Comparison of ENCODE assay signal across 11 mouse cellular contexts in the genomic region with DNA sequence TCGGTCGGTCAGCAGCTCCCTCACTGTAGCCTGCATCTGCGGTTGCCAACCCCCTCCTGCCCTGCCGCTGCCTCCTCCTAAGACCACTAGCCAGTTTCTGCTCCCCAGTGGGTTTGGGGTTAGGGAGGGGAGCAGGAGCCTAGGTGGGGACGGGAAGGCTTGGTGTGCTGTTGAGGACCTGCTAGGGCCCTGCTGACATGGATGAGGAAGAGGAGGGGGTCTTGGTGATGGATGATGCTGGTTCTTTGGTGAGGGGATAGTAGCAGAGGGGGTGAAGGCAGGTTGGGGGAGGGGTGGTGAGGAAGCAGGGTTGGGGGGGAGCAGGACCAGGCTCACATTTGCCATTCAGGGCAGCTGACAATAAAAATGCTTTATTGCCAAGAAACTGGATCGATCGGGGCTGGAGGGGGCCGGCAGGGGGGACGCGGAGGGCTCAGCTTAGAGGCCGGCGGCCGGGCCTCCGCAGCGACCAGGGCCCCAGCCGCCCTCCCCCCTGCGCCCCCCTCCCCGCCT. TPM values are rescaled to one million over a fixed set of nuclear protein-coding genes. Genes with fewer than 3 reads are reported as not detected.
DNase-seq lines count a peak whose midpoint lies in the region; ATAC-seq and TF ChIP-seq lines count a peak whose summit lies in the region.
"Had no signal": no experiment of that assay in that cellular context is flagged by ENCODE, and none has a peak within 500 bp of the region (broad histone marks: within the 10 kb centered on the region; RNA-seq: fewer than 3 reads in every experiment).

No protein-coding gene starts in this region.

- in situ Hi-C loops in ES-E14 (cut with MboI; ENCODE audit: low sequenced_read_pairs in 2 of 2, unreplicated experiment in 2 of 2) = no loop called here

- H3K27me3 ChIP-seq in embryonic facial prominence, embryonic 13.5 days = peaks cover 75% of the 10 kb centered on the region
- no peaks in the 10 kb centered on the region for H3K27me3 ChIP-seq in hindbrain, embryonic 15.5 days
- no peaks in the 10 kb centered on the region for H3K27me3 ChIP-seq in midbrain, embryonic 14.5 days (ENCODE audit: control insufficient read depth, insufficient read depth, low read length)
- peaks cover 6% of the 10 kb centered on the region; the same call in 1 of the 2 replicates for H3K27me3 ChIP-seq in lung, postnatal 0 days (replicated peaks; ENCODE audit: insufficient read depth, low read length)

- no peak for TF ChIP-seq EP300 in lung, postnatal 0 days (IDR thresholded peaks at IDR 0.05)

- no peaks in the 10 kb centered on the region for H3K9me3 ChIP-seq in ES-E14 (ENCODE audit: control insufficient read depth, insufficient read depth, low read depth, low read length)
- H3K9me3 ChIP-seq in embryonic facial prominence, embryonic 13.5 days = no peaks in the 10 kb centered on the region
- H3K9me3 ChIP-seq in hindbrain, embryonic 15.5 days = no peaks in the 10 kb centered on the region
- H3K9me3 ChIP-seq in midbrain, embryonic 14.5 days (ENCODE audit: control insufficient read depth, low read length) = no peaks in the 10 kb centered on the region
- H3K9me3 ChIP-seq in lung, postnatal 0 days (ENCODE audit: low read length) = no peaks in the 10 kb centered on the region
- H3K9me3 ChIP-seq: heart, embryonic 12.5 days had no signal

- H3K4me2 ChIP-seq in embryonic facial prominence, embryonic 13.5 days = peak overlapping the region; percentile 27; the same call in 1 of the 2 replicates
- peak overlapping the region; percentile 44 for H3K4me2 ChIP-seq in hindbrain, embryonic 15.5 days
- H3K4me2 ChIP-seq in midbrain, embryonic 14.5 days (ENCODE audit: low read length) = peak overlapping the region; percentile 46
- no peak overlapping the region for H3K4me2 ChIP-seq in lung, postnatal 0 days (replicated peaks; ENCODE audit: low read depth, low read length)
- H3K4me2 ChIP-seq: heart, embryonic 12.5 days had no signal

- H3K36me3 ChIP-seq in ES-E14 (ENCODE audit: control insufficient read depth, insufficient read depth, low read length, poor library complexity, severe bottlenecking) = no peaks in the 10 kb centered on the region
- no peaks in the 10 kb centered on the region for H3K36me3 ChIP-seq in embryonic facial prominence, embryonic 13.5 days
- no peaks in the 10 kb centered on the region for H3K36me3 ChIP-seq in hindbrain, embryonic 15.5 days
- H3K36me3 ChIP-seq in midbrain, embryonic 14.5 days (ENCODE audit: control insufficient read depth, insufficient read depth, low read length) = no peaks in the 10 kb centered on the region
- no peaks in the 10 kb centered on the region for H3K36me3 ChIP-seq in lung, postnatal 0 days (ENCODE audit: insufficient read depth, low read length)
- H3K36me3 ChIP-seq: heart, embryonic 12.5 days had no signal

- peaks cover 4 to 40% of the 10 kb centered on the region in 2 experiments; a peak in 2 of 4 replicates for H3K4me1 ChIP-seq in ES-E14 (ENCODE audit: control insufficient read depth in 2 of 2, insufficient read depth in 2 of 2, low read length in 2 of 2, poor library complexity in 1 of 2)
- H3K4me1 ChIP-seq in embryonic facial prominence, embryonic 13.5 days = peaks cover 42% of the 10 kb centered on the region
- H3K4me1 ChIP-seq in hindbrain, embryonic 15.5 days (replicated peaks) = peaks cover 58% of the 10 kb centered on the region
- peaks cover 57% of the 10 kb centered on the region for H3K4me1 ChIP-seq in midbrain, embryonic 14.5 days (ENCODE audit: control insufficient read depth, insufficient read depth, low read length)
- no peaks in the 10 kb centered on the region for H3K4me1 ChIP-seq in lung, postnatal 0 days (ENCODE audit: insufficient read depth, low read depth, low read length)

- DNase-seq in ES-E14 (ENCODE audit: low read depth, low spot score) = no peak
- DNase-seq in midbrain, embryonic 14.5 days = peak; percentile 75
- no peak for DNase-seq in spleen, postnatal 10 days (ENCODE audit: low spot score in 2 of 2)
- no peak for DNase-seq in lung, postnatal 0 days (ENCODE audit: low spot score)
- DNase-seq in layer of hippocampus, adult 9-10 months (ENCODE audit: low spot score) = no peak

- H3K27ac ChIP-seq in ES-E14 (ENCODE audit: insufficient read depth, low read depth, low read length, poor library complexity, severe bottlenecking) = no peak overlapping the region
- H3K27ac ChIP-seq in embryonic facial prominence, embryonic 13.5 days = no peak overlapping the region
- peak overlapping the region; percentile 83 for H3K27ac ChIP-seq in hindbrain, embryonic 15.5 days (replicated peaks)
- H3K27ac ChIP-seq in midbrain, embryonic 14.5 days (replicated peaks; ENCODE audit: low read depth, low read length) = peak overlapping the region; percentile 94
- no peak overlapping the region for H3K27ac ChIP-seq in lung, postnatal 0 days (ENCODE audit: low read length)
- H3K27ac ChIP-seq: kidney, postnatal 0 days; macrophage had no signal

- WGBS in embryonic facial prominence, embryonic 13.5 days = 3% methylated on average over 16 of the region's 18 CpGs
- WGBS in hindbrain, embryonic 15.5 days = 3% methylated on average over 7 of the region's 18 CpGs
- 3% methylated on average over 17 of the region's 18 CpGs for WGBS in midbrain, embryonic 14.5 days
- WGBS in lung, postnatal 0 days = 0% methylated on average over 5 of the region's 18 CpGs

- no peak overlapping the region for H3K4me3 ChIP-seq in ES-E14 (ENCODE audit: insufficient read depth in 1 of 2, low read depth in 1 of 2, low read length in 2 of 2, poor library complexity in 1 of 2, severe bottlenecking in 1 of 2)
- H3K4me3 ChIP-seq in embryonic facial prominence, embryonic 13.5 days = no peak overlapping the region
- no peak overlapping the region; the same call in 1 of the 2 replicates for H3K4me3 ChIP-seq in hindbrain, embryonic 15.5 days
- 0 out of 2 replicates have a peak overlapping the region, but pooled peaks have one; percentile 14 for H3K4me3 ChIP-seq in midbrain, embryonic 14.5 days (replicated peaks; ENCODE audit: low read depth, low read length)
- H3K4me3 ChIP-seq in lung, postnatal 0 days (ENCODE audit: low read depth, low read length) = no peak overlapping the region
- H3K4me3 ChIP-seq: heart, embryonic 12.5 days had no signal

- no peak for TF ChIP-seq CTCF in lung, postnatal 0 days (IDR thresholded peaks at IDR 0.05)

- no peak for ATAC-seq in embryonic facial prominence, embryonic 13.5 days (ENCODE audit: insufficient number of reproducible peaks, insufficient read depth, low FRiP score, low TSS enrichment, low read depth)
- ATAC-seq in hindbrain, embryonic 15.5 days (ENCODE audit: low FRiP score, low read depth) = peak; percentile 21; the same call in 1 of the 2 replicates
- peak; percentile 57 for ATAC-seq in midbrain, embryonic 14.5 days (ENCODE audit: low FRiP score, low TSS enrichment)
- ATAC-seq in lung, postnatal 0 days = no peak
- ATAC-seq in cerebellum, adult (ENCODE audit: insufficient number of reproducible peaks, low FRiP score, low TSS enrichment) = no peak

- 0 out of 2 replicates have a peak overlapping the region, but pooled peaks have one; percentile 26 for H3K9ac ChIP-seq in ES-E14 (ENCODE audit: insufficient read depth, low read depth, low read length, poor library complexity, severe bottlenecking)
- no peak overlapping the region for H3K9ac ChIP-seq in embryonic facial prominence, embryonic 13.5 days
- H3K9ac ChIP-seq in hindbrain, embryonic 15.5 days = no peak overlapping the region
- peak overlapping the region; percentile 52; the same call in 1 of the 2 replicates for H3K9ac ChIP-seq in midbrain, embryonic 14.5 days (replicated peaks; ENCODE audit: low read length)
- H3K9ac ChIP-seq in lung, postnatal 0 days (replicated peaks; ENCODE audit: low read depth) = no peak overlapping the region
- H3K9ac ChIP-seq: heart, embryonic 12.5 days had no signal

TF ChIP-seq in ES-E14, 5 proteins besides CTCF, POLR2A, EP300 and RAD21:
- no peak for TF ChIP-seq CHD2 (IDR thresholded peaks at IDR 0.05; ENCODE audit: low read depth, low read length)
- no peak for TF ChIP-seq ZNF384 (IDR thresholded peaks at IDR 0.05; ENCODE audit: low read depth, low read length)
- TF ChIP-seq HCFC1 (IDR thresholded peaks at IDR 0.05; ENCODE audit: borderline replicate concordance, insufficient read depth, low read length) = no peak
- TF ChIP-seq MAFK (IDR thresholded peaks at IDR 0.05; ENCODE audit: insufficient read depth, low read depth, low read length) = no peak
- TF ChIP-seq ZC3H11A (IDR thresholded peaks at IDR 0.05; ENCODE audit: borderline replicate concordance, low read depth, low read length) = no peak

RNA-seq across cellular contexts. Expression of gene Pou2f2, which starts 29.3 kb away (rescaled TPM):
- total RNA-seq in ES-E14 (2012; rRNA removed) = 2.4 and 2.9 TPM in 2 replicates
- 0.91 and 1.3 TPM in 2 replicates for polyA plus RNA-seq in embryonic facial prominence, embryonic 13.5 days (2015; fragmentation: Nextera tagmentation; extraction: Ambion mirVana)
- polyA plus RNA-seq in hindbrain, embryonic 15.5 days (2015; fragmentation: Nextera tagmentation; extraction: Ambion mirVana) = 29.6 and 33.4 TPM in 2 replicates
- 40.6 and 46.7 TPM in 2 replicates for polyA plus RNA-seq in midbrain, embryonic 14.5 days (2014; fragmentation: Nextera tagmentation; extraction: Ambion mirVana)
- 0.98 and 1.4 TPM in 2 replicates for polyA plus RNA-seq in lung, postnatal 0 days (2015; fragmentation: Nextera tagmentation; extraction: Ambion mirVana)

Comparison
In these comparisons a context has a peak if more than half of its experiments do, and no peak if none do; other contexts are left out.
1. H3K27ac ChIP-seq: peak in hindbrain, embryonic 15.5 days (single experiment) and midbrain, embryonic 14.5 days (single experiment); none in ES-E14 (single experiment), embryonic facial prominence, embryonic 13.5 days (single experiment) and lung, postnatal 0 days (single experiment).
2. H3K9ac ChIP-seq: peak in ES-E14 (single experiment) and midbrain, embryonic 14.5 days (single experiment); none in embryonic facial prominence, embryonic 13.5 days (single experiment), hindbrain, embryonic 15.5 days (single experiment) and lung, postnatal 0 days (single experiment).
3. ATAC-seq: peak in hindbrain, embryonic 15.5 days (single experiment) and midbrain, embryonic 14.5 days (single experiment); none in embryonic facial prominence, embryonic 13.5 days (single experiment), lung, postnatal 0 days (single experiment) and cerebellum, adult (single experiment).
4. RNA of gene Pou2f2, which starts 29.3 kb away (polyA plus RNA-seq): 40.6 to 46.7 TPM in midbrain, embryonic 14.5 days and 29.6 to 33.4 TPM in hindbrain, embryonic 15.5 days; 0.98 to 1.4 TPM in lung, postnatal 0 days and 0.91 to 1.3 TPM in embryonic facial prominence, embryonic 13.5 days; every median in the first group is over 10 times any median in the second.